Comparison of ENCODE assay signal across 8 mouse cellular contexts in the genomic region with DNA sequence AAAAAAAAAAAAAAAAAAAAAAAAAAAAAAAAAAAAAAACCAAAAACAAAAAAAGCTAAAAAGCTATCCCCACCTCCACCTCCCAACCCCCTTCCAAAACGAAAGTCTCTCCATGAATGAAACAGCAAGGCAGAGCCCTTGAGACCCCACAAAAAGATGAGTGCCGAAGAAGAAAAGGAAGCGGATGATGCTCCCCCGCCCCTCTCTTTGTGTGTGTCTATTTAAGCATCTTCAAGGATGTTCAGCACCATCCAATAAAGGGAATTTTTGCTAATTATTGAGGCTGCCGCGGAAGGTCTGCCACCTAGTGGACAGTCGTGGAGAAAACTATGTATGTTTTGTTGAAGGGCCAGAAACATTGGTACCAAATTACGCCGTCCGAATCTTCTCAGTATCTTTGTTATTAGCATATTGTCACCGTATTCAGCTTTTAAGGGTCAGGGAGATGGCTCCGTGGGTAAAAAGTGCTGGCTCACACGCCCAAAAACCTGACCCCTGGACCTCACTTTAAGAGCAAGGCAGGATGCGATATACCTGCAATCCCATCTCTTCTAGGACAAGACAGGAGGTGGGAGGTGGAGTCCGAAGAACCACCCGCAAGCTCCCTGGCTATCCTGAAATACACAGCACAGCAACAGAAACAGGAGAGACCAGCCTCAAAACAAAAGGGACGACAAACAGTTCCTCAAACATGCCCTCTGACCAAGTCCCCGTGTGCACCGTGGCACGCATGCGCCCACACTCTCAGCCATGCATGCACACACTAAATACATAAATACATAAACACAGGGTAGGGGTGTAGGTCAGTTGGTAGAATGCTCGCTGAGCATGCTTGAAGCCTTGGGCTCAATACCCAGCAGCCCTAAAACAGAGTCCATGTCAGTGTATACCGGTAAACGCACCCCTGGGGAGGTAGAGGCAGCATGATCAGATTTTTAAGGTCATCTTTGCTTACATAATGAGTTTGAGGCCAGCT. TPM values are rescaled to one million over a fixed set of nuclear protein-coding genes. Genes with fewer than 3 reads are reported as not detected.
DNase-seq lines count a peak whose midpoint lies in the region; ATAC-seq and TF ChIP-seq lines count a peak whose summit lies in the region.

No protein-coding gene starts in this region.

- H3K4me2 ChIP-seq in kidney, embryonic 16.5 days (replicated peaks; ENCODE audit: low read depth, low read length): peak overlapping the region; percentile 42
- H3K4me2 ChIP-seq in midbrain, postnatal 0 days (ENCODE audit: low read depth, low read length, poor library complexity, severe bottlenecking): peak overlapping the region; percentile 44

- ATAC-seq in activated CD4-positive, CD25-positive, alpha-beta regulatory T cell, adult 4 months: peak; percentile 62
- peak; percentile 70 for ATAC-seq in granulocyte monocyte progenitor cell, adult 5-6 weeks (replicated peaks; ENCODE audit: poor library complexity, severe bottlenecking)
- peak; percentile 25; the same call in 1 of the 2 replicates for ATAC-seq in kidney, embryonic 16.5 days (ENCODE audit: low FRiP score, low TSS enrichment)
- ATAC-seq in midbrain, postnatal 0 days (ENCODE audit: low FRiP score): peak; percentile 56; the same call in 1 of the 2 replicates

- H3K27ac ChIP-seq in kidney, embryonic 16.5 days (ENCODE audit: low read length): no peak overlapping the region
- no peak overlapping the region for H3K27ac ChIP-seq in liver, adult 2 months (replicated peaks; ENCODE audit: insufficient read depth, low read depth, low read length)
- no peak overlapping the region for H3K27ac ChIP-seq in midbrain, postnatal 0 days (ENCODE audit: low read depth, low read length)

- no peaks in the 10 kb centered on the region for H3K9me3 ChIP-seq in kidney, embryonic 16.5 days (ENCODE audit: low read length)
- H3K9me3 ChIP-seq in midbrain, postnatal 0 days (ENCODE audit: low read length): no peaks in the 10 kb centered on the region

- no peaks in the 10 kb centered on the region for H3K36me3 ChIP-seq in kidney, embryonic 16.5 days (ENCODE audit: insufficient read depth, low read length)
- H3K36me3 ChIP-seq in liver, adult 2 months (ENCODE audit: control insufficient read depth, insufficient read depth, low read length): no peaks in the 10 kb centered on the region
- H3K36me3 ChIP-seq in midbrain, postnatal 0 days (ENCODE audit: insufficient read depth, low read length): no peaks in the 10 kb centered on the region

- peak; percentile 73 for DNase-seq in CD4-positive helper T cell, adult 2 months (ENCODE audit: low read depth, low spot score)
- peak; percentile 75 for DNase-seq in embryo, embryonic 10 days (ENCODE audit: low spot score)
- peak; percentile 25 for DNase-seq in liver, adult 2 months (ENCODE audit: extremely low read depth, low read depth, low spot score)
- DNase-seq in midbrain, postnatal 0 days (ENCODE audit: low spot score): peak; percentile 87
- DNase-seq in spleen, postnatal 36 days (ENCODE audit: low spot score in 2 of 2): peak; percentile 33 to 43

- H3K4me1 ChIP-seq in kidney, embryonic 16.5 days (ENCODE audit: insufficient read depth, low read length): no peaks in the 10 kb centered on the region
- no peaks in the 10 kb centered on the region for H3K4me1 ChIP-seq in liver, adult 2 months (ENCODE audit: control insufficient read depth, insufficient read depth, low read length)
- H3K4me1 ChIP-seq in midbrain, postnatal 0 days (ENCODE audit: insufficient read depth, low read length): no peaks in the 10 kb centered on the region

- TF ChIP-seq POLR2A in liver, adult 2 months (IDR thresholded peaks at IDR 0.05; ENCODE audit: extremely low read depth, insufficient read depth, low read length): no peak

- no peaks in the 10 kb centered on the region for H3K79me2 ChIP-seq in liver, adult 2 months (ENCODE audit: control insufficient read depth, insufficient read depth, low read length)

- WGBS in kidney, embryonic 16.5 days: 46% methylated on average over 24 of the region's 24 CpGs
- WGBS in liver, adult 2 months: 42% methylated on average over 24 of the region's 24 CpGs
- WGBS in midbrain, postnatal 0 days: 45% methylated on average over 24 of the region's 24 CpGs

- peak; percentile 63; the same call in 1 of the 2 replicates for TF ChIP-seq CTCF in liver, adult 2 months (IDR thresholded peaks at IDR 0.05; ENCODE audit: low read depth, low read length)
- peak; percentile 87 for TF ChIP-seq CTCF in midbrain, postnatal 0 days (IDR thresholded peaks at IDR 0.05)

- no peaks in the 10 kb centered on the region for H3K27me3 ChIP-seq in kidney, embryonic 16.5 days (ENCODE audit: insufficient read depth, low read length)
- H3K27me3 ChIP-seq in liver, adult 2 months (ENCODE audit: control insufficient read depth, insufficient read depth, low read length): no peaks in the 10 kb centered on the region
- no peaks in the 10 kb centered on the region for H3K27me3 ChIP-seq in midbrain, postnatal 0 days (ENCODE audit: insufficient read depth, low read length)

- H3K4me3 ChIP-seq in kidney, embryonic 16.5 days (ENCODE audit: low read length): no peak overlapping the region
- no peak overlapping the region for H3K4me3 ChIP-seq in liver, adult 2 months (ENCODE audit: insufficient read depth, low read depth, low read length)
- H3K4me3 ChIP-seq in midbrain, postnatal 0 days (ENCODE audit: low read depth, low read length): peak overlapping the region; percentile 35

- H3K9ac ChIP-seq in kidney, embryonic 16.5 days (replicated peaks; ENCODE audit: low read length): no peak overlapping the region
- no peak overlapping the region for H3K9ac ChIP-seq in liver, adult 2 months (ENCODE audit: low read depth, low read length)
- no peak overlapping the region for H3K9ac ChIP-seq in midbrain, postnatal 0 days (replicated peaks; ENCODE audit: low read length, poor library complexity, severe bottlenecking)

RNA-seq across cellular contexts. Expression of a gene that starts 55.6 kb away (rescaled TPM):
- polyA plus RNA-seq in activated CD4-positive, CD25-positive, alpha-beta regulatory T cell, adult 4 months (2017; shearing (Covaris generic)): 10 to 100 TPM; 12.0 to 16.7 TPM
- 60.6 and 67.4 TPM in 2 replicates for total RNA-seq in granulocyte monocyte progenitor cell, adult 5-6 weeks (2014; fragmentation: Nextera tagmentation)
- total RNA-seq in granulocyte monocyte progenitor cell, adult 5-6 weeks (2017): 90.3 and 112 TPM in 2 replicates
- polyA plus RNA-seq in kidney, embryonic 16.5 days (2015; fragmentation: Nextera tagmentation; extraction: Ambion mirVana): 7.1 and 8.6 TPM in 2 replicates
- 30.0 and 30.9 TPM in 2 replicates for total RNA-seq in liver, adult 2 months (2014; rRNA removed)
- 3.7 and 4.2 TPM in 2 replicates for polyA plus RNA-seq in liver, adult 2 months (2012; rRNA removed)
- total RNA-seq in midbrain, postnatal 0 days (2014; rRNA removed): 45.6 and 52.9 TPM in 2 replicates
- 10.9 and 15.0 TPM in 2 replicates for polyA plus RNA-seq in midbrain, postnatal 0 days (2015; fragmentation: Nextera tagmentation; extraction: Ambion mirVana)

Comparison
In these comparisons a context has a peak if more than half of its experiments do, and no peak if none do; other contexts are left out.
1. DNase-seq: peak in every context shown above with its lines; median percentile 87 in midbrain, postnatal 0 days; 75 in embryo, embryonic 10 days; 73 in CD4-positive helper T cell, adult 2 months; 38 in spleen, postnatal 36 days; 25 in liver, adult 2 months.